Mouse (Mus musculus) hindbrain, embryonic 15.5 days (tissue): ENCODE measurements at regions not wholly inside any gene's neighbourhood (a gene's known extent, or its start where the extent isn't known, plus 50 kb on each side); places are given as distances from the start of the nearest gene placed in this dataset.

Experiments
- ATAC-seq: fragments of 200-750 bp; cut with Nextera tagmentation; 2 replicates; pipeline ENCODE4 v1.8.0; 2017; ENCODE audit warnings: low read depth, moderate number of reproducible peaks, moderate TSS enrichment; ENCODE audit not compliant: low FRiP score
- H3K27ac ChIP-seq: fragments of 300-500 bp; sonication (generic); replicated peaks from 2 replicates; pipeline ENCODE4 v1.5.1; 2015; ENCODE audit warnings: mild to moderate bottlenecking, inconsistent platforms
- H3K27me3 ChIP-seq: fragments of 300-500 bp; sonication (generic); 2 replicates; pipeline ENCODE4 v1.6.1; 2015; ENCODE audit warnings: control low read depth, inconsistent platforms
- H3K36me3 ChIP-seq: fragments of 300-500 bp; sonication (generic); 2 replicates; pipeline ENCODE4 v1.6.1; 2015; ENCODE audit warnings: control low read depth, inconsistent platforms
- H3K4me1 ChIP-seq: fragments of 300-500 bp; sonication (generic); replicated peaks from 2 replicates; pipeline ENCODE4 v1.6.1; 2015; ENCODE audit warnings: control low read depth, inconsistent platforms
- H3K4me2 ChIP-seq: fragments of 300-500 bp; sonication (generic); 2 replicates; pipeline ENCODE4 v1.6.1; 2015; ENCODE audit warnings: moderate library complexity, mild to moderate bottlenecking, inconsistent platforms
- H3K4me3 ChIP-seq: fragments of 300-500 bp; sonication (generic); 2 replicates; pipeline ENCODE4 v1.5.1; 2015; ENCODE audit warnings: mild to moderate bottlenecking, inconsistent platforms
- H3K9ac ChIP-seq: fragments of 300-500 bp; sonication (generic); 2 replicates; pipeline ENCODE4 v1.6.1; 2015; ENCODE audit warnings: inconsistent platforms
- H3K9me3 ChIP-seq: fragments of 300-500 bp; sonication (generic); 2 replicates; pipeline ENCODE4 v1.6.1; 2016; ENCODE audit warnings: control low read depth, inconsistent platforms
- WGBS: fragments of 180-500 bp; shearing (Covaris S2); methylation state at CpG from one replicate; pipeline ENCODE4 v1.1.7; 2015; 5-methylcytosine and 5-hydroxymethylcytosine counted together

GRCm38 (mm10) chr1:163456366-163456765, 52.9 kb upstream of the Gorab start:
- no peak for ATAC-seq
- WGBS = 88% methylated on average over 8 of the region's 8 CpGs
- no peaks in the 10 kb centered on the region for H3K9me3 ChIP-seq
- H3K4me1 ChIP-seq = no peaks in the 10 kb centered on the region
- no peaks in the 10 kb centered on the region for H3K36me3 ChIP-seq
- no peak overlapping the region for H3K4me2 ChIP-seq
- H3K27ac ChIP-seq = no peak overlapping the region
- no peaks in the 10 kb centered on the region for H3K27me3 ChIP-seq
- H3K9ac ChIP-seq = no peak overlapping the region
- no peak overlapping the region for H3K4me3 ChIP-seq
